Mouse (Mus musculus) embryonic facial prominence, embryonic 11.5 days (tissue): ENCODE data around the gene Sdk2. TPM values are rescaled to one million over a fixed set of nuclear protein-coding genes. Genes with fewer than 3 reads are reported as not detected.

Experiments
- ATAC-seq: fragments of 200-750 bp; cut with Nextera tagmentation; replicated peaks from 2 replicates; pipeline ENCODE4 v1.8.0; 2017; ENCODE audit warnings: low read depth; ENCODE audit not compliant: insufficient number of reproducible peaks, low FRiP score, low TSS enrichment
- DNase-seq: peaks from one replicate; pipeline ENCODE4 v3.0.0-alpha.2; 2015; ENCODE audit warnings: low spot score
- H3K27ac ChIP-seq: fragments of 300-500 bp; sonication (generic); replicated peaks from 2 replicates; pipeline ENCODE4 v1.5.1; 2014; ENCODE audit warnings: mild to moderate bottlenecking, low read depth, low read length, control low read depth
- H3K27me3 ChIP-seq: fragments of 300-500 bp; sonication (generic); 2 replicates; pipeline ENCODE4 v1.6.1; 2014; ENCODE audit warnings: mild to moderate bottlenecking, low read length, moderate library complexity, mixed read lengths; ENCODE audit not compliant: control insufficient read depth, insufficient read depth
- H3K36me3 ChIP-seq: fragments of 300-500 bp; sonication (generic); replicated peaks from 2 replicates; pipeline ENCODE4 v1.6.1; 2014; ENCODE audit warnings: low read depth, mild to moderate bottlenecking, low read length, moderate library complexity, mixed read lengths; ENCODE audit not compliant: control insufficient read depth, insufficient read depth
- H3K4me1 ChIP-seq: fragments of 300-500 bp; sonication (generic); 2 replicates; pipeline ENCODE4 v1.6.1; 2014; ENCODE audit warnings: low read length, mixed read lengths; ENCODE audit not compliant: control insufficient read depth, insufficient read depth
- H3K4me2 ChIP-seq: fragments of 300-500 bp; sonication (generic); 2 replicates; pipeline ENCODE4 v1.6.1; 2014; ENCODE audit warnings: low read depth, mild to moderate bottlenecking, control low read depth, low read length, moderate library complexity
- H3K4me3 ChIP-seq: fragments of 300-500 bp; sonication (generic); 2 replicates; pipeline ENCODE4 v1.5.1; 2014; ENCODE audit warnings: low read depth, low read length, control low read depth
- H3K9ac ChIP-seq: fragments of 300-500 bp; sonication (generic); replicated peaks from 2 replicates; pipeline ENCODE4 v1.6.1; 2014; ENCODE audit warnings: mild to moderate bottlenecking, control low read depth, low read length
- H3K9me3 ChIP-seq: fragments of 300-500 bp; sonication (generic); replicated peaks from 2 replicates; pipeline ENCODE4 v1.6.1; 2016; ENCODE audit warnings: mild to moderate bottlenecking, low read length, inconsistent platforms, mixed read lengths; ENCODE audit not compliant: control insufficient read depth
- WGBS: fragments of 180-500 bp; shearing (Covaris S2); extraction: QIAGEN DNeasy Blood & Tissue Kit; methylation state at CpG from one replicate; pipeline ENCODE4 v1.1.7; 2014; 5-methylcytosine and 5-hydroxymethylcytosine counted together
- polyA plus RNA-seq: library from polyadenylated mRNA; unstranded; fragments of >200 nt; fragmentation: Nextera tagmentation; extraction: Ambion mirVana; gene quantifications from 2 replicates; pipeline ENCODE4 v1.2.1, GENCODE M21; 2014

Gene Sdk2
- polyA plus RNA-seq, 1 experiment from 2014 or later = 0.88 TPM

DNA sequence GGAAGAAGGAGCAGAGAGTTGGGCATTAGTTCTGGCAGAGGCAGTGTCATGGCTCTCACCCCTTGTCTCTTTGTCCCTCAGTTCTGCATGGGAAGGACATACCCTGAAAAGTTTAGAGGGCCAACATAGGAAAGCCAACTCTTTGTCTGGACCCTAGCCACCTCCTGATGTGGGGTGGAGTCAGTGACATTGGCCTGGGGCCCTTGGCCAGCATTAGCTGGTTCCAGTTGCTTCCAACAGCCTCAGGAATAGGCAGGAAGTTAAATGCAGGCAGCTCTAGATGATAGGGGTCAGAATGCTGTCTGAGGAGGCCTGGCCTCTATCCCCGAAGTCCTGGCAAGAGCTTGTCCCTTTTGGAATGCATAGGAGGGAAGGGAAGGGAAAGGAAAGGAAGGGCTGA, 42.9 kb downstream of the Sdk2 start:
- DNase-seq (no peak), ATAC-seq (no peak)
- H3K9ac ChIP-seq = no peak overlapping the region
- H3K4me2 ChIP-seq = no peak overlapping the region
- H3K4me1 ChIP-seq = peaks cover 6% of the 10 kb centered on the region
- WGBS = 47% methylated on average over 1 of the region's 1 CpGs
- 0 out of 2 replicates have a peak, but pooled peaks cover 2% of the 10 kb centered on the region for H3K27me3 ChIP-seq
- no peak overlapping the region for H3K27ac ChIP-seq
- no peaks in the 10 kb centered on the region for H3K9me3 ChIP-seq
- H3K36me3 ChIP-seq = no peaks in the 10 kb centered on the region
- H3K4me3 ChIP-seq = no peak overlapping the region

DNA sequence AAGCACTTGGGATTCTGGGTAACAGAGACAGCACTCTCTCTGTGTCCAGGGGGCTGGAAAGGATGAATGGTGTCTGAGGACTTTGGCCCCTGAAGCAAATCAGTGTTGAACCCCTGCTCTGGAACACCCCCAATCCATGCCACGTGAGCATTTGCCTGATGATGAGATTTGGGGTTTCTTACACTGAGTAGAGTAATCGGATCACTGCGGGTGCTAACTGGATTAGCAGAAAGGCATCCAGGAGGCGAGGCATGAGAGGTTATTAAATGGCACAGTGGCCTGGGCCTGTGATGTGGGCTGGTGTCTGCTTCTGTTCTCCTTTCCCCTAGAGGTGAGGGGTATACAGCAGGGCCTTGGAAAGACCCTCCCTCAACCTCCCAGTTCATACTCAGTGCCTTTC, 44.7 kb downstream of the Sdk2 start:
- Histone ChIP-seq H3K27ac (no peak overlapping the region), H3K4me1 (no peaks in the 10 kb centered on the region), H3K4me2 (no peak overlapping the region), H3K9ac (no peak overlapping the region), H3K4me3 (no peak overlapping the region), H3K27me3 (0 out of 2 replicates have a peak, but pooled peaks cover 2% of the 10 kb centered on the region), H3K36me3 (no peaks in the 10 kb centered on the region), H3K9me3 (no peaks in the 10 kb centered on the region)
- DNase-seq = no peak
- no peak for ATAC-seq
- 75% methylated on average over 4 of the region's 4 CpGs for WGBS

DNA sequence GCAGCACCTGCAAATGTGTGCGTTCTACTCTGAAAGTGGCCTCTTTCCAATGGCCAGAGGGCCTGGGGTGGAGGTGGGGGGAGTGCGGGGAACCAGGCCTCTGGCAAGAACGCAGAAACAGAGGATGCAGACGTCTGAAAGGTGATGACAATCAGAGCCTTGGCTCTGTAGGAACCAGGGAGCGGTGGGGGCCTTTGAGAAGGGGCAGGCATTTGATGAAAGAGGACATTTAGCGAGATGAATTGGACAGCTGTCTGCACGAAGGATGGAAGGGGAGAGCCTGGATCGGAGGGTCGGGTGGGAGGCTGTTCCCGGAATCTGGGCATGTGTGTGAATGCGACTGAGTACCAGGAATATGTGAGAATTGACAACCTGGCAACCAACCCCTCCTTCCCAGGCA, 47.8 kb downstream of the Sdk2 start:
- Histone ChIP-seq H3K4me3 (no peak overlapping the region), H3K4me2 (no peak overlapping the region), H3K9me3 (no peaks in the 10 kb centered on the region), H3K27ac (no peak overlapping the region), H3K4me1 (peaks cover 8% of the 10 kb centered on the region; the same call in 1 of the 2 replicates), H3K9ac (no peak overlapping the region), H3K27me3 (0 out of 2 replicates have a peak, but pooled peaks cover 2% of the 10 kb centered on the region), H3K36me3 (no peaks in the 10 kb centered on the region)
- 37% methylated on average over 11 of the region's 11 CpGs for WGBS
- ATAC-seq (no peak), DNase-seq (no peak)

DNA sequence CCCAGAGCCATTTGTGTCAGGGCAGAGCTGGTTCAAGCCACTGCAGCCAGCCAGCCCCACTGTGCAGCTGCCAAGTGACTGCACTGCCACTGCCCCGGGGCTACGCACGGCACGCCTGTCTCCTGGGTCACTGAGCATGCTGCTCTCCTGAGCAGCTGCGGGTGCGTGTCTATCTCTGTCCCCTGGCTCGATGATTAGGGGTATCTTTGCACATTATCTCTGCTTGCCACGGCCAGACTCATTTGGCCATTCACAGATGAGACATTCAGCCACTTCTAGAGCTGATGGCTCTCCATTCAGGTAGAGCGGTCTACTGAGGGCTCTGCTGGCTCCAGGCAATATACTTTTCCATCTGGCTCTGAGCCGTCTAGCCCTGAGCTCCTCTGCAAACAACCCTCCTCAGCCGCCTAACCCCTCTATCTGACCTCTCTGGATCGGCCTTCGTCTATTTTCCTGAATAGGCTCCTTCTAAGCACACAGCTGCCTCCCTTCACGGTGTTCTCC, 49.9 kb downstream of the Sdk2 start:
- ATAC-seq = 0 out of 2 replicates have a peak, but pooled peaks have one; percentile 30
- Histone ChIP-seq H3K4me3 (no peak overlapping the region), H3K4me2 (no peak overlapping the region), H3K4me1 (peaks cover 8% of the 10 kb centered on the region; the same call in 1 of the 2 replicates), H3K9me3 (no peaks in the 10 kb centered on the region), H3K36me3 (no peaks in the 10 kb centered on the region), H3K27ac (no peak overlapping the region), H3K9ac (no peak overlapping the region), H3K27me3 (0 out of 2 replicates have a peak, but pooled peaks cover 2% of the 10 kb centered on the region)
- 14% methylated on average over 14 of the region's 14 CpGs for WGBS
- DNase-seq = peak; percentile 39

DNA sequence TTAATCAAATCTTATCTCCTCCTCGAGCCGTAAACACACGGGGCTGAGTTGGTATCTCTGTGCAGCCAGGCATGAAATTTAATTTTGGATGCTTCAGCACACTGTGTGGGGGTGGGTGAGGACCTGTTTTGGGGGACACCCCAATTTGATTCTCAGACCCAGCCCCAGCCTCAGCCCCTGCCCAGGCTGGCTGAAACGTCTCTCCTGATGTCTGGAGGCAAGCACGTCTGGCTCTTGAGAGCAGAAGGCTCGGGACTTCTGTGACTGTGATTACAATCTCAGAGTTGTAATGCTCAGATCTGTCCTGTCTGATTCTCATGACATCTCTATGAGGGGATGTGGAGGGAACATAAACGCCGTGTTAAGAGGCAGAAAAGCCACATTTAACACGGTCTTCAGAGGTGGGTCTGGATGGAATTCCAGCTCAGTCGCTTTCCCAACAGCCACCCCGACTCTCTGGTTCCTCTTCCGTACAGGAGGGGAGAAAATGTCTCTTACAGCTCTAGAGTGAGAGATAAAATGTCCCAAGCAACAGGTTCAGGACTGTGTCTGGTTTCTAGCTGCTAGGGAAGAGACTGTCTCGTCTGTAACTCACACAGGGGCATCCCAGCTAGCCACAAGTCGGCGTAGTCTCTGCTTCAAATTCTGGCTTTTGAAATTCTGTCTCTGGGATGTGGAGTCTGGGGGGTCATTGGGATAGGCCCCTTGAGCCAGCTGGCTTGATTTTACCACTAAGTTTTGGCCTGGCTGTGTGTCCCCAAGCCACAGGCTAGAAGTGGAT, 50.5 kb downstream of the Sdk2 start:
- Histone ChIP-seq H3K27ac (no peak overlapping the region), H3K4me3 (no peak overlapping the region), H3K36me3 (no peaks in the 10 kb centered on the region), H3K4me2 (no peak overlapping the region), H3K27me3 (0 out of 2 replicates have a peak, but pooled peaks cover 2% of the 10 kb centered on the region), H3K9me3 (no peaks in the 10 kb centered on the region), H3K4me1 (peaks cover 8% of the 10 kb centered on the region; the same call in 1 of the 2 replicates), H3K9ac (no peak overlapping the region)
- WGBS = 23% methylated on average over 15 of the region's 15 CpGs
- ATAC-seq (no peak), DNase-seq (peak; percentile 43)

DNA sequence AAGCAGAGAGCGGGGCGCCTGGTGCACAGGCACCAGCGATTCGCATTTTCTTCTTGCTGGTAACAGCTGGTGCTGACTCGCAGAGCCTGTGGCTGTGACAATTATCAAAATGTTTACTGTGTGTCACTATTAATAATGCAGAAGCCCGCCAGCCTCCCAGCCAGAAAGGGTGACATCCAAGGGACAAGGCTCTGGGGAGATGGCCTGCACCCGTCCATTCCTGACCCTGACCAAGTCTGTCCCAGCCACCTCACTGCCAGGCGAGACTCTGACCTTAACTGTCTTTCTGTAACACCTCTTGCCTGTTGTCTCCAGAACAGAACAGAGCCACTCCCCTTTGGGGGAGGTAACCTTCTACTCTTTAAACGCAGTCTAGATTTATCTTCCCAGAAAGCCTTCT, 55.3 kb downstream of the Sdk2 start:
- Histone ChIP-seq H3K9ac (no peak overlapping the region), H3K4me2 (no peak overlapping the region), H3K27me3 (no peaks in the 10 kb centered on the region), H3K27ac (no peak overlapping the region), H3K4me3 (no peak overlapping the region), H3K4me1 (peaks cover 6% of the 10 kb centered on the region; the same call in 1 of the 2 replicates), H3K36me3 (no peaks in the 10 kb centered on the region), H3K9me3 (no peaks in the 10 kb centered on the region)
- 60% methylated on average over 9 of the region's 9 CpGs for WGBS
- DNase-seq (no peak), ATAC-seq (no peak)

DNA sequence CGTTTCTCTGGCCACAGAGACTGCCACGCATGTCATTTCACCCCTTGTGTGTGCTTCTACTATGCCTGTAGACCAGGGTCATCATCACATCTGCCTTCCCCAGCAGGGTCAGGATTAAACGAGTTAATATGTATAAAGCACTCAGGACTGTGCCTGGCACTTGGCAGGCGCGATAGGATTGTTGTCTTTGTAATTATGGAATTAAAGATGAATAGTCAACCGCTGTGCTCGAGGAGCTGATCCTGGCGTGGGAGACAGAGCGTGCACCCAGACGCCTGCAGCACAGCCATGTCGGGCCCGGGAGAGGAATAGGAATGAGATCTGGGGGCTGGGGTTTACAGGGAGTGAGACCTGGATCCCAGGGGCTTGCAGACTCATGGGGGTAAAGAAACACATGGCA, 61.0 kb downstream of the Sdk2 start:
- ATAC-seq = no peak
- Histone ChIP-seq H3K4me1 (no peaks in the 10 kb centered on the region), H3K36me3 (no peaks in the 10 kb centered on the region), H3K27ac (no peak overlapping the region), H3K9ac (no peak overlapping the region), H3K9me3 (no peaks in the 10 kb centered on the region), H3K4me2 (no peak overlapping the region), H3K27me3 (no peaks in the 10 kb centered on the region), H3K4me3 (no peak overlapping the region)
- no peak for DNase-seq
- WGBS = 38% methylated on average over 12 of the region's 12 CpGs

DNA sequence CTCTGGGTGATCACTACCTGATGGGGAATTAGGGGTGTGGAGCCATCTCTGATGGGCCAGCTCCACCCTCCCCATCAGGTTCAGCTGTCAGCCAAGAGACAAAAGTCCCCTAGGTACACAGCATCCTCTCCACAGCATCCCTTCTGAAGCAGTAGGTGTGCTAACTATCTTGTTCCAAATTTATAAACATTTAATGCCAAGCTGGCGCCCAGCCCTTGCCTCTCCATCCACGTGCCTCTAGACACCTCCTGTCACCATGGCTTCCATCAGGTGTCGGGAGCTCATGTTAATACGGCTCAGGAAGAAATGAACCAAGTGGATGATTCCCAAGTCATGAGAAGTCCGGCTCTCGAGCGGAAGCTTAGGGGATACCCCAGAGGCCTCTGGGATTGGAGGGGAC, 62.2 kb downstream of the Sdk2 start:
- H3K4me1 ChIP-seq = no peaks in the 10 kb centered on the region
- H3K9ac ChIP-seq = no peak overlapping the region
- no peak overlapping the region for H3K4me3 ChIP-seq
- no peak overlapping the region for H3K4me2 ChIP-seq
- DNase-seq = no peak
- H3K36me3 ChIP-seq = no peaks in the 10 kb centered on the region
- no peak overlapping the region for H3K27ac ChIP-seq
- ATAC-seq = no peak
- WGBS = 91% methylated on average over 7 of the region's 7 CpGs
- H3K9me3 ChIP-seq = no peaks in the 10 kb centered on the region
- H3K27me3 ChIP-seq = no peaks in the 10 kb centered on the region
